Comparison of ENCODE assay signal across 18 mouse cellular contexts in genomic region chr16:22779228-22779835, GRCm38 (mm10). TPM values are rescaled to one million over a fixed set of nuclear protein-coding genes. Genes with fewer than 3 reads are reported as not detected.
DNase-seq lines count a peak whose midpoint lies in the region; ATAC-seq and TF ChIP-seq lines count a peak whose summit lies in the region.
"Had no signal": no experiment of that assay in that cellular context is flagged by ENCODE, and none has a peak within 500 bp of the region (broad histone marks: within the 10 kb centered on the region; RNA-seq: fewer than 3 reads in every experiment).

No protein-coding gene starts in this region.

- no peaks in the 10 kb centered on the region for H3K36me3 ChIP-seq in midbrain, postnatal 0 days (ENCODE audit: insufficient read depth, low read length)
- H3K36me3 ChIP-seq: G1E; hindbrain, embryonic 13.5 days; intestine, embryonic 15.5 days; limb, embryonic 15.5 days had no signal

- no peak for TF ChIP-seq CTCF in cerebellum, adult 2 months (IDR thresholded peaks at IDR 0.05; ENCODE audit: borderline replicate concordance, insufficient read depth, low read depth, low read length)
- TF ChIP-seq CTCF in midbrain, postnatal 0 days (IDR thresholded peaks at IDR 0.05) = no peak

- H3K4me1 ChIP-seq in cerebellum, adult 2 months (ENCODE audit: control insufficient read depth, insufficient read depth, low read length) = peaks cover 7% of the 10 kb centered on the region
- H3K4me1 ChIP-seq in midbrain, postnatal 0 days (ENCODE audit: insufficient read depth, low read length) = no peaks in the 10 kb centered on the region
- H3K4me1 ChIP-seq: hindbrain, embryonic 13.5 days; intestine, embryonic 15.5 days; limb, embryonic 15.5 days had no signal

- H3K4me3 ChIP-seq in cerebellum, adult 2 months (replicated peaks; ENCODE audit: insufficient read depth, low read depth, low read length) = no peak overlapping the region
- no peak overlapping the region for H3K4me3 ChIP-seq in midbrain, postnatal 0 days (ENCODE audit: low read depth, low read length)
- H3K4me3 ChIP-seq: gastrocnemius, adult 2 months; hindbrain, embryonic 13.5 days; intestine, embryonic 15.5 days; limb, embryonic 15.5 days had no signal

- H3K27ac ChIP-seq in cerebellum, adult 2 months (ENCODE audit: insufficient read depth, low read length) = peak overlapping the region; percentile 1
- H3K27ac ChIP-seq in midbrain, postnatal 0 days (ENCODE audit: low read depth, low read length) = no peak overlapping the region
- H3K27ac ChIP-seq: gastrocnemius, adult 2 months; hindbrain, embryonic 13.5 days; intestine, embryonic 15.5 days; kidney, postnatal 0 days; limb, embryonic 15.5 days had no signal

- H3K9ac ChIP-seq in midbrain, postnatal 0 days (replicated peaks; ENCODE audit: low read length, poor library complexity, severe bottlenecking) = no peak overlapping the region
- H3K9ac ChIP-seq: hindbrain, embryonic 13.5 days; intestine, embryonic 15.5 days; limb, embryonic 15.5 days; liver, postnatal 0 days had no signal

- peak; percentile 63 for DNase-seq in layer of hippocampus, adult 11-12 months (ENCODE audit: low spot score)
- no peak for DNase-seq in layer of hippocampus, adult 9-10 months (ENCODE audit: low spot score)
- DNase-seq in cerebellum, adult 2 months = peak; percentile 64 to 77
- peak; percentile 57 to 60 for DNase-seq in cerebellum, postnatal 25 days
- peak; percentile 57 to 79 for DNase-seq in layer of hippocampus, postnatal 14 days (ENCODE audit: low spot score in 2 of 2)
- no peak for DNase-seq in spleen, adult 18-20 months
- DNase-seq in midbrain, postnatal 0 days (ENCODE audit: low spot score) = no peak
- DNase-seq: adrenal gland, adult 2 months; gastrocnemius, adult 2 months; liver, postnatal 0 days had no signal

- 15% methylated on average over 3 of the region's 3 CpGs for WGBS in cerebellum, adult 2 months
- 87% methylated on average over 3 of the region's 3 CpGs for WGBS in midbrain, postnatal 0 days

- H3K9me3 ChIP-seq in midbrain, postnatal 0 days (ENCODE audit: low read length) = no peaks in the 10 kb centered on the region
- H3K9me3 ChIP-seq: G1E; hindbrain, embryonic 13.5 days; intestine, embryonic 15.5 days; limb, embryonic 15.5 days had no signal

- ATAC-seq in midbrain, postnatal 0 days (ENCODE audit: low FRiP score) = no peak
- ATAC-seq: intestine, embryonic 15.5 days; liver, postnatal 0 days had no signal

- H3K27me3 ChIP-seq in cerebellum, adult 2 months (ENCODE audit: control insufficient read depth, insufficient read depth, low read length) = no peaks in the 10 kb centered on the region
- no peaks in the 10 kb centered on the region for H3K27me3 ChIP-seq in midbrain, postnatal 0 days (ENCODE audit: insufficient read depth, low read length)
- H3K27me3 ChIP-seq: hindbrain, embryonic 13.5 days; intestine, embryonic 15.5 days; limb, embryonic 15.5 days had no signal

- TF ChIP-seq POLR2A in cerebellum, adult 2 months (IDR thresholded peaks at IDR 0.05; ENCODE audit: borderline replicate concordance, insufficient read depth, low read length) = no peak

- H3K4me2 ChIP-seq in midbrain, postnatal 0 days (ENCODE audit: low read depth, low read length, poor library complexity, severe bottlenecking) = no peak overlapping the region
- H3K4me2 ChIP-seq: hindbrain, embryonic 13.5 days; intestine, embryonic 15.5 days; limb, embryonic 15.5 days had no signal

RNA-seq across cellular contexts. Expression of gene Crygs, which starts 32.0 kb away (rescaled TPM):
- polyA plus RNA-seq in cerebellum, adult 2 months (2012; rRNA removed) = 0.38 TPM in 2 replicates
- total RNA-seq in layer of hippocampus, postnatal 14 days (2021) = not detected
- total RNA-seq in midbrain, postnatal 0 days (2014; rRNA removed) = not detected in 2 replicates
- polyA plus RNA-seq in midbrain, postnatal 0 days (2015; fragmentation: Nextera tagmentation; extraction: Ambion mirVana) = 0.45 TPM in 1 of 2 replicates, not detected in the other
- total RNA-seq: adrenal gland, adult 2 months; gastrocnemius, adult 2 months; heart, adult 8-10 months had no signal
- polyA plus RNA-seq: adrenal gland, adult 2 months; G1E; heart, postnatal 0 days; hindbrain, embryonic 13.5 days; intestine, embryonic 15.5 days; limb, embryonic 15.5 days; liver, postnatal 0 days; neural tube, embryonic 14.5 days had no signal

Comparison
In these comparisons a context has a peak if more than half of its experiments do, and no peak if none do; other contexts are left out.
1. DNase-seq: peak in layer of hippocampus, adult 11-12 months (single experiment), cerebellum, adult 2 months (2 of 2), cerebellum, postnatal 25 days (2 of 2) and layer of hippocampus, postnatal 14 days (2 of 2); none in layer of hippocampus, adult 9-10 months (single experiment), spleen, adult 18-20 months (0 of 2) and midbrain, postnatal 0 days (single experiment).